Mouse (Mus musculus) ZHBTc4 (cell line): ENCODE measurements around the gene Hmcn1.

Experiments
- DNase-seq: peaks from one replicate; pipeline ENCODE4 v3.0.0-alpha.2; 2011; ENCODE audit warnings: low read depth, low spot score

Gene Hmcn1

GRCm38 (mm10) chr1:150878421-150878820 is 114.8 kb downstream of the Hmcn1 start:
- no peak for DNase-seq

- DNase-seq: no peak
Measured at GRCm38 (mm10) chr1:150877920-150878319, 115.3 kb downstream of the Hmcn1 start.

- no peak for DNase-seq
Measured at GRCm38 (mm10) chr1:150874025-150874424, 119.2 kb downstream of the Hmcn1 start.

GRCm38 (mm10) chr1:150873231-150873630 is 120.0 kb downstream of the Hmcn1 start:
- no peak for DNase-seq

GRCm38 (mm10) chr1:150872105-150872504 is 121.1 kb downstream of the Hmcn1 start:
- no peak for DNase-seq

- no peak for DNase-seq
Measured at GRCm38 (mm10) chr1:150869189-150869588, 124.0 kb downstream of the Hmcn1 start.

GRCm38 (mm10) chr1:150866615-150867014 is 126.6 kb downstream of the Hmcn1 start:
- DNase-seq: no peak

- no peak for DNase-seq
Measured at GRCm38 (mm10) chr1:150857779-150858178, 135.5 kb downstream of the Hmcn1 start.

GRCm38 (mm10) chr1:150833448-150833847 is 159.8 kb downstream of the Hmcn1 start:
- no peak for DNase-seq

- DNase-seq: no peak
Measured at GRCm38 (mm10) chr1:150829851-150830250, 163.4 kb downstream of the Hmcn1 start.

GRCm38 (mm10) chr1:150827169-150827568 is 166.1 kb downstream of the Hmcn1 start:
- no peak for DNase-seq

GRCm38 (mm10) chr1:150824334-150825005 is 168.8 kb downstream of the Hmcn1 start:
- peak; percentile 16 for DNase-seq

- DNase-seq: no peak
Measured at GRCm38 (mm10) chr1:150816035-150816807, 177.0 kb downstream of the Hmcn1 start.

- DNase-seq: no peak
Measured at GRCm38 (mm10) chr1:150814917-150815316, 178.3 kb downstream of the Hmcn1 start.

GRCm38 (mm10) chr1:150813381-150813780 is 179.9 kb downstream of the Hmcn1 start:
- no peak for DNase-seq

- no peak for DNase-seq
Measured at GRCm38 (mm10) chr1:150806864-150807263, 186.4 kb downstream of the Hmcn1 start.

GRCm38 (mm10) chr1:150805466-150805865 is 187.8 kb downstream of the Hmcn1 start:
- DNase-seq: peak; percentile 60

GRCm38 (mm10) chr1:150804235-150805099 is 188.8 kb downstream of the Hmcn1 start:
- no peak for DNase-seq

GRCm38 (mm10) chr1:150802642-150803041 is 190.6 kb downstream of the Hmcn1 start:
- no peak for DNase-seq

GRCm38 (mm10) chr1:150800611-150801263 is 192.5 kb downstream of the Hmcn1 start:
- DNase-seq: no peak

- DNase-seq: no peak
Measured at GRCm38 (mm10) chr1:150798651-150799050, 194.6 kb downstream of the Hmcn1 start.

GRCm38 (mm10) chr1:150786746-150787145 is 206.5 kb downstream of the Hmcn1 start:
- DNase-seq: no peak
